Mouse (Mus musculus): Measurements from ENCODE around the gene Trp53i11.

GRCm38 (mm10) chr2:93152191-93152601 is 35.2 kb upstream of the Trp53i11 start:
- TF ChIP-seq CTCF (IDR thresholded peaks at IDR 0.05; ENCODE audit: low read depth, low read length) (no peak), GATA1 (IDR thresholded peaks at IDR 0.05; ENCODE audit: borderline replicate concordance, low read length) (no peak), TAL1 (conservative IDR thresholded peaks at IDR 0.05; ENCODE audit: low read depth, low read length) (no peak), GATA2 (IDR thresholded peaks at IDR 0.05; ENCODE audit: borderline replicate concordance, low read depth, low read length) (no peak)

Data from G1E (cell line).